10 mouse cellular contexts compared by ENCODE assay signal in genomic region chr15:99455415-99455814, GRCm38 (mm10). TPM values are rescaled to one million over a fixed set of nuclear protein-coding genes. Genes with fewer than 3 reads are reported as not detected.
A peak's percentile ranks its signal among the peaks of the same experiment; 100 is the strongest.
DNase-seq lines count a peak whose midpoint lies in the region; ATAC-seq lines count a peak whose summit lies in the region.
"Had no signal": no experiment of that assay in that cellular context is flagged by ENCODE, and none has a peak within 500 bp of the region (broad histone marks: within the 10 kb centered on the region; RNA-seq: fewer than 3 reads in every experiment).

No protein-coding gene starts in this region.

- H3K9me3 ChIP-seq in heart, embryonic 10.5 days = no peaks in the 10 kb centered on the region
- H3K9me3 ChIP-seq in lung, embryonic 15.5 days = no peaks in the 10 kb centered on the region
- no peaks in the 10 kb centered on the region for H3K9me3 ChIP-seq in intestine, embryonic 16.5 days (ENCODE audit: control insufficient read depth, low read length)
- H3K9me3 ChIP-seq in stomach, embryonic 14.5 days (ENCODE audit: control insufficient read depth, low read depth, low read length) = no peaks in the 10 kb centered on the region
- H3K9me3 ChIP-seq: liver, embryonic 15.5 days had no signal

- H3K27me3 ChIP-seq in heart, embryonic 10.5 days (ENCODE audit: insufficient read depth, poor library complexity, severe bottlenecking) = no peaks in the 10 kb centered on the region
- H3K27me3 ChIP-seq in lung, embryonic 15.5 days = no peaks in the 10 kb centered on the region
- no peaks in the 10 kb centered on the region for H3K27me3 ChIP-seq in intestine, embryonic 16.5 days (replicated peaks; ENCODE audit: control insufficient read depth, insufficient read depth, low read length)
- no peaks in the 10 kb centered on the region for H3K27me3 ChIP-seq in stomach, embryonic 14.5 days (ENCODE audit: control insufficient read depth, insufficient read depth, low read length)

- peak overlapping the region; percentile 31 for H3K4me3 ChIP-seq in heart, embryonic 10.5 days
- H3K4me3 ChIP-seq in lung, embryonic 15.5 days = no peak overlapping the region
- no peak overlapping the region for H3K4me3 ChIP-seq in intestine, embryonic 16.5 days (ENCODE audit: low read length)
- no peak overlapping the region for H3K4me3 ChIP-seq in stomach, embryonic 14.5 days (ENCODE audit: low read depth, low read length)
- H3K4me3 ChIP-seq: liver, embryonic 15.5 days had no signal

- peaks cover 68% of the 10 kb centered on the region for H3K4me1 ChIP-seq in heart, embryonic 10.5 days
- peaks cover 60% of the 10 kb centered on the region for H3K4me1 ChIP-seq in lung, embryonic 15.5 days
- peaks cover 23% of the 10 kb centered on the region for H3K4me1 ChIP-seq in intestine, embryonic 16.5 days (ENCODE audit: control insufficient read depth, insufficient read depth, low read length)
- H3K4me1 ChIP-seq in stomach, embryonic 14.5 days (ENCODE audit: control insufficient read depth, insufficient read depth, low read length) = peaks cover 29% of the 10 kb centered on the region

- DNase-seq in heart, embryonic 10.5 days (ENCODE audit: low spot score) = no peak
- DNase-seq in heart, adult 9 months (ENCODE audit: low spot score in 2 of 2) = no peak
- no peak for DNase-seq in lung, adult 18-20 months
- DNase-seq: adrenal gland, postnatal 25 days had no signal

- H3K4me2 ChIP-seq in lung, embryonic 15.5 days = peak overlapping the region; percentile 81
- H3K4me2 ChIP-seq in intestine, embryonic 16.5 days (ENCODE audit: low read depth, low read length) = no peak overlapping the region
- H3K4me2 ChIP-seq in stomach, embryonic 14.5 days (replicated peaks; ENCODE audit: low read depth, low read length) = peak overlapping the region; percentile 72; the same call in 1 of the 2 replicates
- H3K4me2 ChIP-seq: liver, embryonic 15.5 days had no signal

- no peak for ATAC-seq in lung, embryonic 15.5 days (ENCODE audit: borderline replicate concordance, extremely low read depth, low FRiP score, low TSS enrichment)
- ATAC-seq in intestine, embryonic 16.5 days = no peak
- no peak for ATAC-seq in stomach, embryonic 14.5 days (ENCODE audit: insufficient number of reproducible peaks, insufficient read depth, low FRiP score, low read depth)
- no peak for ATAC-seq in erythroid progenitor cell, adult 5-6 weeks (replicated peaks; ENCODE audit: low FRiP score, poor library complexity, severe bottlenecking)
- no peak for ATAC-seq in activated CD4-positive, CD25-positive, alpha-beta regulatory T cell, adult 4 months

- 83% methylated on average over 3 of the region's 3 CpGs for WGBS in heart, embryonic 10.5 days
- WGBS in lung, embryonic 15.5 days = 83% methylated on average over 3 of the region's 3 CpGs
- WGBS in intestine, embryonic 16.5 days = 87% methylated on average over 3 of the region's 3 CpGs
- 68% methylated on average over 3 of the region's 3 CpGs for WGBS in stomach, embryonic 14.5 days

- 0 out of 2 replicates have a peak overlapping the region, but pooled peaks have one; percentile 9 for H3K27ac ChIP-seq in heart, embryonic 10.5 days
- no peak overlapping the region for H3K27ac ChIP-seq in lung, embryonic 15.5 days
- no peak overlapping the region for H3K27ac ChIP-seq in intestine, embryonic 16.5 days (ENCODE audit: low read length)
- no peak overlapping the region for H3K27ac ChIP-seq in stomach, embryonic 14.5 days (ENCODE audit: low read length)
- H3K27ac ChIP-seq: liver, embryonic 15.5 days had no signal

- peaks cover 37% of the 10 kb centered on the region for H3K36me3 ChIP-seq in heart, embryonic 10.5 days
- peaks cover 4% of the 10 kb centered on the region; the same call in 1 of the 2 replicates for H3K36me3 ChIP-seq in lung, embryonic 15.5 days
- no peaks in the 10 kb centered on the region for H3K36me3 ChIP-seq in intestine, embryonic 16.5 days (ENCODE audit: control insufficient read depth, insufficient read depth, low read length)
- peaks cover 4% of the 10 kb centered on the region; the same call in 1 of the 2 replicates for H3K36me3 ChIP-seq in stomach, embryonic 14.5 days (ENCODE audit: control insufficient read depth, insufficient read depth, low read length)
- H3K36me3 ChIP-seq: liver, embryonic 15.5 days had no signal

- H3K9ac ChIP-seq in lung, embryonic 15.5 days = no peak overlapping the region
- peak overlapping the region; percentile 1; the same call in 1 of the 2 replicates for H3K9ac ChIP-seq in intestine, embryonic 16.5 days (ENCODE audit: low read depth, low read length)
- no peak overlapping the region for H3K9ac ChIP-seq in stomach, embryonic 14.5 days (replicated peaks; ENCODE audit: low read depth, low read length)
- H3K9ac ChIP-seq: liver, embryonic 15.5 days had no signal

RNA-seq across cellular contexts. Expression of gene Nckap5l, which starts 2.1 kb away (rescaled TPM):
- polyA plus RNA-seq in heart, embryonic 10.5 days (2016; fragmentation: Nextera tagmentation; extraction: Ambion mirVana) = 10.7 and 12.8 TPM in 2 replicates
- 8.7 and 11.6 TPM in 2 replicates for polyA plus RNA-seq in lung, embryonic 15.5 days (2015; fragmentation: Nextera tagmentation; extraction: Ambion mirVana)
- 5.8 and 6.5 TPM in 2 replicates for polyA plus RNA-seq in intestine, embryonic 16.5 days (2015; fragmentation: Nextera tagmentation; extraction: Ambion mirVana)
- polyA plus RNA-seq in stomach, embryonic 14.5 days (2014; fragmentation: Nextera tagmentation; extraction: Ambion mirVana) = 8.9 and 9.3 TPM in 2 replicates
- total RNA-seq in erythroid progenitor cell, adult 5-6 weeks (2015; ENCODE audit: low replicate concordance) = 0.84 TPM in 1 of 2 replicates, not detected in the other
- total RNA-seq in erythroid progenitor cell, adult 5-6 weeks (2017; ENCODE audit: low replicate concordance) = not detected in 2 replicates
- 1 to 10 TPM in 1 of 2 experiments, under 1 TPM in 1; 0.76 to 1.2 TPM for polyA plus RNA-seq in activated CD4-positive, CD25-positive, alpha-beta regulatory T cell, adult 4 months (2017; shearing (Covaris generic))

RNA-seq across cellular contexts. Expression of gene Bcdin3d, which starts 19.1 kb away (rescaled TPM):
- 11.8 and 13.7 TPM in 2 replicates for polyA plus RNA-seq in heart, embryonic 10.5 days (2016; fragmentation: Nextera tagmentation; extraction: Ambion mirVana)
- 15.0 and 16.1 TPM in 2 replicates for polyA plus RNA-seq in lung, embryonic 15.5 days (2015; fragmentation: Nextera tagmentation; extraction: Ambion mirVana)
- polyA plus RNA-seq in intestine, embryonic 16.5 days (2015; fragmentation: Nextera tagmentation; extraction: Ambion mirVana) = 14.3 and 16.2 TPM in 2 replicates
- 12.9 and 16.7 TPM in 2 replicates for polyA plus RNA-seq in stomach, embryonic 14.5 days (2014; fragmentation: Nextera tagmentation; extraction: Ambion mirVana)
- 1.3 and 1.4 TPM in 2 replicates for total RNA-seq in erythroid progenitor cell, adult 5-6 weeks (2015; ENCODE audit: low replicate concordance)
- total RNA-seq in erythroid progenitor cell, adult 5-6 weeks (2017; ENCODE audit: low replicate concordance) = 0.51 and 1.3 TPM in 2 replicates
- 10 to 100 TPM; 23.3 to 23.5 TPM for polyA plus RNA-seq in activated CD4-positive, CD25-positive, alpha-beta regulatory T cell, adult 4 months (2017; shearing (Covaris generic))
